8 mouse cellular contexts compared by ENCODE assay signal in the genomic region with DNA sequence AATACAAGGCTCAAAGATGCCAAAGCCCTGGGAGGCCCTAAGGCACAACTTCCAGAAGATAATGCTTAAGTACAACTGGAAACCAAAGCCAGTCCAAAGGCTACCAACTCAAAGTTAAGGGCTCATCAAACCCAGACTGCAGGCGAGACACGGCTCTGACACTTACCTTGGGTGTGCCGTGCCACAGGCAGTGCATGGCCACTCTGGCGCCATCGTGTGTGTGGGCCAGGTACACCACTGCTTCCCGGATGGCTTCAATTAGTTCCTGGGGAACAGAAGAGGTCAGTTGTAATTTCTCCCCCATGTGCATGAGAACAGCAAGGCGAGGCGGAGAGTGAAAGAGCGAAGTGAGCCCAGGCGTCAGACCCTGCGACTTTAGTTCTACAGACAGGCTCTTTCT. TPM values are rescaled to one million over a fixed set of nuclear protein-coding genes. Genes with fewer than 3 reads are reported as not detected.
DNase-seq lines count a peak whose midpoint lies in the region; ATAC-seq and TF ChIP-seq lines count a peak whose summit lies in the region.

No protein-coding gene starts in this region.

- H3K4me3 ChIP-seq in forebrain, embryonic 10.5 days: no peak overlapping the region
- no peak overlapping the region for H3K4me3 ChIP-seq in forebrain, embryonic 12.5 days (replicated peaks)
- H3K4me3 ChIP-seq in E14TG2a.4 (replicated peaks; ENCODE audit: low read length): no peak overlapping the region
- H3K4me3 ChIP-seq in midbrain, embryonic 13.5 days (replicated peaks): no peak overlapping the region
- no peak overlapping the region for H3K4me3 ChIP-seq in thymus, adult 2 months (ENCODE audit: control insufficient read depth, insufficient read depth, low read length)

- peaks cover 96% of the 10 kb centered on the region for H3K36me3 ChIP-seq in forebrain, embryonic 10.5 days (replicated peaks)
- H3K36me3 ChIP-seq in forebrain, embryonic 12.5 days (replicated peaks): peaks cover 69% of the 10 kb centered on the region
- H3K36me3 ChIP-seq in E14TG2a.4 (ENCODE audit: insufficient read depth, low read length): peaks cover 97% of the 10 kb centered on the region
- H3K36me3 ChIP-seq in midbrain, embryonic 13.5 days: peaks cover 75% of the 10 kb centered on the region
- H3K36me3 ChIP-seq in thymus, adult 2 months (ENCODE audit: control insufficient read depth, insufficient read depth, low read length): peaks cover 70% of the 10 kb centered on the region

- H3K4me2 ChIP-seq in forebrain, embryonic 12.5 days: no peak overlapping the region
- H3K4me2 ChIP-seq in midbrain, embryonic 13.5 days (replicated peaks): no peak overlapping the region

- TF ChIP-seq POLR2A in thymus, adult 2 months (IDR thresholded peaks at IDR 0.05; ENCODE audit: control insufficient read depth, extremely low read depth, insufficient read depth, low read length, poor library complexity): no peak

- no peaks in the 10 kb centered on the region for H3K4me1 ChIP-seq in forebrain, embryonic 10.5 days
- H3K4me1 ChIP-seq in forebrain, embryonic 12.5 days: no peaks in the 10 kb centered on the region
- H3K4me1 ChIP-seq in E14TG2a.4 (replicated peaks; ENCODE audit: low read depth, low read length): peaks cover 14% of the 10 kb centered on the region
- H3K4me1 ChIP-seq in midbrain, embryonic 13.5 days (replicated peaks): no peaks in the 10 kb centered on the region
- no peaks in the 10 kb centered on the region for H3K4me1 ChIP-seq in thymus, adult 2 months (replicated peaks; ENCODE audit: control insufficient read depth, insufficient read depth, low read length)

- no peak for ATAC-seq in forebrain, embryonic 12.5 days (ENCODE audit: low FRiP score)
- peak; percentile 67; the same call in 1 of the 2 replicates for ATAC-seq in midbrain, embryonic 13.5 days

- H3K9me3 ChIP-seq in forebrain, embryonic 10.5 days: no peaks in the 10 kb centered on the region
- no peaks in the 10 kb centered on the region for H3K9me3 ChIP-seq in forebrain, embryonic 12.5 days
- H3K9me3 ChIP-seq in E14TG2a.4 (ENCODE audit: low read length): no peaks in the 10 kb centered on the region
- no peaks in the 10 kb centered on the region for H3K9me3 ChIP-seq in midbrain, embryonic 13.5 days

- H3K27ac ChIP-seq in forebrain, embryonic 10.5 days: no peak overlapping the region
- no peak overlapping the region for H3K27ac ChIP-seq in forebrain, embryonic 12.5 days
- no peak overlapping the region for H3K27ac ChIP-seq in midbrain, embryonic 13.5 days
- no peak overlapping the region for H3K27ac ChIP-seq in thymus, adult 2 months (ENCODE audit: control insufficient read depth, insufficient read depth, low read length)

- WGBS in forebrain, embryonic 10.5 days: 74% methylated on average over 11 of the region's 11 CpGs
- WGBS in forebrain, embryonic 12.5 days: 65% methylated on average over 11 of the region's 11 CpGs
- 66% methylated on average over 11 of the region's 11 CpGs for WGBS in midbrain, embryonic 13.5 days
- 76% methylated on average over 11 of the region's 11 CpGs for WGBS in thymus, adult 2 months

- peak; percentile 42 for DNase-seq in forebrain, embryonic 10.5 days (ENCODE audit: extremely low spot score, low spot score)
- DNase-seq in cerebellum, adult 18-20 months: peak; percentile 43
- DNase-seq in frontal cortex, postnatal 25 days (ENCODE audit: low spot score in 2 of 2): peak; percentile 16 to 23
- peak; percentile 73 to 89 for DNase-seq in kidney, postnatal 36 days
- peak; percentile 31 for DNase-seq in thymus, adult 2 months

- no peaks in the 10 kb centered on the region for H3K27me3 ChIP-seq in forebrain, embryonic 10.5 days (ENCODE audit: poor library complexity, severe bottlenecking)
- no peaks in the 10 kb centered on the region for H3K27me3 ChIP-seq in forebrain, embryonic 12.5 days
- H3K27me3 ChIP-seq in E14TG2a.4 (ENCODE audit: insufficient read depth, low read length): no peaks in the 10 kb centered on the region
- no peaks in the 10 kb centered on the region for H3K27me3 ChIP-seq in midbrain, embryonic 13.5 days
- no peaks in the 10 kb centered on the region for H3K27me3 ChIP-seq in thymus, adult 2 months (ENCODE audit: control insufficient read depth, insufficient read depth, low read length)

- peak; percentile 67 for TF ChIP-seq CTCF in E14TG2a.4 (conservative IDR thresholded peaks at IDR 0.05; ENCODE audit: low read length)
- peak; percentile 66; the same call in 1 of the 2 replicates for TF ChIP-seq CTCF in thymus, adult 2 months (IDR thresholded peaks at IDR 0.05; ENCODE audit: borderline replicate concordance, control insufficient read depth, extremely low read depth, insufficient read depth, low read length, poor library complexity)

- H3K9ac ChIP-seq in forebrain, embryonic 12.5 days: no peak overlapping the region
- H3K9ac ChIP-seq in midbrain, embryonic 13.5 days (replicated peaks): no peak overlapping the region

RNA-seq across cellular contexts. Expression of gene Pum3, which starts 13.1 kb away (rescaled TPM):
- polyA plus RNA-seq in forebrain, embryonic 10.5 days (2016; fragmentation: Nextera tagmentation; extraction: Ambion mirVana): 97.2 and 102 TPM in 2 replicates
- 85.7 and 92.1 TPM in 2 replicates for polyA plus RNA-seq in forebrain, embryonic 12.5 days (2016; fragmentation: Nextera tagmentation; extraction: Ambion mirVana)
- 60.2 and 77.5 TPM in 2 replicates for polyA plus RNA-seq in midbrain, embryonic 13.5 days (2015; fragmentation: Nextera tagmentation; extraction: Ambion mirVana)
- 16.2 and 20.3 TPM in 2 replicates for polyA plus RNA-seq in thymus, adult 2 months (2012; rRNA removed)

Comparison
In these comparisons a context has a peak if more than half of its experiments do, and no peak if none do; other contexts are left out.
1. DNase-seq: peak in every context shown above with its lines; median percentile 81 in kidney, postnatal 36 days; 43 in cerebellum, adult 18-20 months; 42 in forebrain, embryonic 10.5 days; 31 in thymus, adult 2 months; 20 in frontal cortex, postnatal 25 days.